Mouse (Mus musculus): Measurements from ENCODE around the gene Tut4. TPM values are rescaled to one million over a fixed set of nuclear protein-coding genes. Genes with fewer than 3 reads are reported as not detected.

Gene Tut4
- total RNA-seq, 1 experiment = 32.8 TPM

- no peak overlapping the region for H3K27ac ChIP-seq (ENCODE audit: insufficient read depth, low read depth, low read length, poor library complexity, severe bottlenecking)
- no peak for TF ChIP-seq ZC3H11A (IDR thresholded peaks at IDR 0.05; ENCODE audit: borderline replicate concordance, low read depth, low read length)
- no peak for TF ChIP-seq HCFC1 (IDR thresholded peaks at IDR 0.05; ENCODE audit: borderline replicate concordance, insufficient read depth, low read length)
- no peak for TF ChIP-seq MAFK (IDR thresholded peaks at IDR 0.05; ENCODE audit: insufficient read depth, low read depth, low read length)
- TF ChIP-seq ZNF384 (IDR thresholded peaks at IDR 0.05; ENCODE audit: low read depth, low read length) = no peak
- TF ChIP-seq CHD2 (IDR thresholded peaks at IDR 0.05; ENCODE audit: low read depth, low read length) = no peak
- H3K36me3 ChIP-seq (ENCODE audit: control insufficient read depth, insufficient read depth, low read length, poor library complexity, severe bottlenecking) = peaks cover 2% of the 10 kb centered on the region
- no peak overlapping the region for H3K9ac ChIP-seq (ENCODE audit: insufficient read depth, low read depth, low read length, poor library complexity, severe bottlenecking)
- in situ Hi-C loops (cut with MboI; ENCODE audit: low sequenced_read_pairs in 2 of 2, unreplicated experiment in 2 of 2) = no loop called here
- H3K4me3 ChIP-seq (ENCODE audit: insufficient read depth in 1 of 2, low read depth in 1 of 2, low read length in 2 of 2, poor library complexity in 1 of 2, severe bottlenecking in 1 of 2) = no peak overlapping the region
- no peaks in the 10 kb centered on the region for H3K4me1 ChIP-seq (ENCODE audit: control insufficient read depth in 2 of 2, insufficient read depth in 2 of 2, low read length in 2 of 2, poor library complexity in 1 of 2)
- H3K9me3 ChIP-seq (ENCODE audit: control insufficient read depth, insufficient read depth, low read depth, low read length) = no peaks in the 10 kb centered on the region
- no peak for DNase-seq (ENCODE audit: low read depth, low spot score)
Observed at GRCm38 (mm10) chr4:108503023-108503422, 43.8 kb downstream of the Tut4 start.

GRCm38 (mm10) chr4:108539701-108540100 lies 80.5 kb downstream of the Tut4 start:
- Histone ChIP-seq H3K36me3 (ENCODE audit: control insufficient read depth, insufficient read depth, low read length, poor library complexity, severe bottlenecking) (no peaks in the 10 kb centered on the region; the same call in 1 of the 2 replicates), H3K4me3 (ENCODE audit: insufficient read depth in 1 of 2, low read depth in 1 of 2, low read length in 2 of 2, poor library complexity in 1 of 2, severe bottlenecking in 1 of 2) (no peak overlapping the region), H3K9ac (ENCODE audit: insufficient read depth, low read depth, low read length, poor library complexity, severe bottlenecking) (no peak overlapping the region), H3K4me1 (ENCODE audit: control insufficient read depth in 2 of 2, insufficient read depth in 2 of 2, low read length in 2 of 2, poor library complexity in 1 of 2) (no peaks in the 10 kb centered on the region), H3K9me3 (ENCODE audit: control insufficient read depth, insufficient read depth, low read depth, low read length) (no peaks in the 10 kb centered on the region), H3K27ac (ENCODE audit: insufficient read depth, low read depth, low read length, poor library complexity, severe bottlenecking) (no peak overlapping the region)
- in situ Hi-C loops (cut with MboI; ENCODE audit: low sequenced_read_pairs in 2 of 2, unreplicated experiment in 2 of 2) = no loop called here
- DNase-seq (ENCODE audit: low read depth, low spot score) = no peak
- TF ChIP-seq CHD2 (IDR thresholded peaks at IDR 0.05; ENCODE audit: low read depth, low read length) (no peak), HCFC1 (IDR thresholded peaks at IDR 0.05; ENCODE audit: borderline replicate concordance, insufficient read depth, low read length) (no peak), ZNF384 (IDR thresholded peaks at IDR 0.05; ENCODE audit: low read depth, low read length) (peak; percentile 79)

GRCm38 (mm10) chr4:108565026-108565425 lies 105.8 kb downstream of the Tut4 start:
- H3K36me3 ChIP-seq (ENCODE audit: control insufficient read depth, insufficient read depth, low read length, poor library complexity, severe bottlenecking) = peaks cover 21% of the 10 kb centered on the region
- no peak for TF ChIP-seq ZNF384 (IDR thresholded peaks at IDR 0.05; ENCODE audit: low read depth, low read length)
- no peak for TF ChIP-seq HCFC1 (IDR thresholded peaks at IDR 0.05; ENCODE audit: borderline replicate concordance, insufficient read depth, low read length)
- TF ChIP-seq MAFK (IDR thresholded peaks at IDR 0.05; ENCODE audit: insufficient read depth, low read depth, low read length) = no peak
- TF ChIP-seq CHD2 (IDR thresholded peaks at IDR 0.05; ENCODE audit: low read depth, low read length) = no peak
- no peak for TF ChIP-seq ZC3H11A (IDR thresholded peaks at IDR 0.05; ENCODE audit: borderline replicate concordance, low read depth, low read length)
- DNase-seq (ENCODE audit: low read depth, low spot score) = no peak
- in situ Hi-C loops (cut with MboI; ENCODE audit: low sequenced_read_pairs in 2 of 2, unreplicated experiment in 2 of 2) = no loop called here
- no peaks in the 10 kb centered on the region for H3K4me1 ChIP-seq (ENCODE audit: control insufficient read depth in 2 of 2, insufficient read depth in 2 of 2, low read length in 2 of 2, poor library complexity in 1 of 2)
- no peak overlapping the region for H3K27ac ChIP-seq (ENCODE audit: insufficient read depth, low read depth, low read length, poor library complexity, severe bottlenecking)
- no peak overlapping the region for H3K4me3 ChIP-seq (ENCODE audit: insufficient read depth in 1 of 2, low read depth in 1 of 2, low read length in 2 of 2, poor library complexity in 1 of 2, severe bottlenecking in 1 of 2)
- no peak overlapping the region for H3K9ac ChIP-seq (ENCODE audit: insufficient read depth, low read depth, low read length, poor library complexity, severe bottlenecking)
- H3K9me3 ChIP-seq (ENCODE audit: control insufficient read depth, insufficient read depth, low read depth, low read length) = no peaks in the 10 kb centered on the region

- H3K27ac ChIP-seq (ENCODE audit: insufficient read depth, low read depth, low read length, poor library complexity, severe bottlenecking) = no peak overlapping the region
- in situ Hi-C loops (cut with MboI; ENCODE audit: low sequenced_read_pairs in 2 of 2, unreplicated experiment in 2 of 2) = no loop called here
- H3K9me3 ChIP-seq (ENCODE audit: control insufficient read depth, insufficient read depth, low read depth, low read length) = no peaks in the 10 kb centered on the region
- DNase-seq (ENCODE audit: low read depth, low spot score) = no peak
- H3K4me3 ChIP-seq (ENCODE audit: insufficient read depth in 1 of 2, low read depth in 1 of 2, low read length in 2 of 2, poor library complexity in 1 of 2, severe bottlenecking in 1 of 2) = no peak overlapping the region
- H3K4me1 ChIP-seq (ENCODE audit: control insufficient read depth in 2 of 2, insufficient read depth in 2 of 2, low read length in 2 of 2, poor library complexity in 1 of 2) = peaks cover 0 to 2% of the 10 kb centered on the region in 2 experiments; a peak in 1 of 4 replicates
- H3K9ac ChIP-seq (ENCODE audit: insufficient read depth, low read depth, low read length, poor library complexity, severe bottlenecking) = no peak overlapping the region
- H3K36me3 ChIP-seq (ENCODE audit: control insufficient read depth, insufficient read depth, low read length, poor library complexity, severe bottlenecking) = peaks cover 16% of the 10 kb centered on the region
- TF ChIP-seq MAFK (IDR thresholded peaks at IDR 0.05; ENCODE audit: insufficient read depth, low read depth, low read length) = no peak
- no peak for TF ChIP-seq CHD2 (IDR thresholded peaks at IDR 0.05; ENCODE audit: low read depth, low read length)
- TF ChIP-seq ZC3H11A (IDR thresholded peaks at IDR 0.05; ENCODE audit: borderline replicate concordance, low read depth, low read length) = no peak
- TF ChIP-seq HCFC1 (IDR thresholded peaks at IDR 0.05; ENCODE audit: borderline replicate concordance, insufficient read depth, low read length) = no peak
- no peak for TF ChIP-seq ZNF384 (IDR thresholded peaks at IDR 0.05; ENCODE audit: low read depth, low read length)
Observed at GRCm38 (mm10) chr4:108572644-108573043, 113.4 kb downstream of the Tut4 start.
